Mouse (Mus musculus) liver, adult 2 months (tissue): ENCODE data around the gene 1700042G07Rik.

Source experiments
- CTCF ChIP-seq: fragments of 200-500 bp; IDR thresholded peaks from 2 replicates; pipeline ENCODE4 v1.5.1; 2011; ENCODE audit warnings: low read depth, low read length, control low read depth
- POLR2A ChIP-seq: fragments of 200-500 bp; IDR thresholded peaks from 2 replicates; pipeline ENCODE4 v1.6.1; 2011; ENCODE audit warnings: low read length, control low read depth; ENCODE audit not compliant: insufficient read depth; ENCODE audit errors: extremely low read depth

GRCm38 (mm10) chr4:116169353-116169672 lies 3.9 kb upstream of the 1700042G07Rik start:
- TF ChIP-seq CTCF (no peak), POLR2A (no peak)
